Comparison of ENCODE assay signal across 9 mouse cellular contexts in genomic region chr12:80724853-80725559, GRCm38 (mm10). TPM values are rescaled to one million over a fixed set of nuclear protein-coding genes. Genes with fewer than 3 reads are reported as not detected.
DNase-seq lines count a peak whose midpoint lies in the region; ATAC-seq and TF ChIP-seq lines count a peak whose summit lies in the region.
"Had no signal": no experiment of that assay in that cellular context is flagged by ENCODE, and none has a peak within 500 bp of the region (broad histone marks: within the 10 kb centered on the region; RNA-seq: fewer than 3 reads in every experiment).

No protein-coding gene starts in this region.

- no peak overlapping the region for H3K4me2 ChIP-seq in midbrain, embryonic 14.5 days (ENCODE audit: low read length)
- no peak overlapping the region for H3K4me2 ChIP-seq in midbrain, embryonic 13.5 days (replicated peaks)
- H3K4me2 ChIP-seq in kidney, embryonic 14.5 days (replicated peaks; ENCODE audit: low read depth, low read length) = no peak overlapping the region; the same call in 1 of the 2 replicates
- no peak overlapping the region for H3K4me2 ChIP-seq in limb, embryonic 14.5 days (replicated peaks; ENCODE audit: low read depth, low read length, severe bottlenecking)
- H3K4me2 ChIP-seq: embryonic facial prominence, embryonic 12.5 days had no signal

- no peak overlapping the region for H3K9ac ChIP-seq in midbrain, embryonic 14.5 days (replicated peaks; ENCODE audit: low read length)
- H3K9ac ChIP-seq in midbrain, embryonic 13.5 days (replicated peaks) = no peak overlapping the region
- no peak overlapping the region for H3K9ac ChIP-seq in kidney, embryonic 14.5 days (ENCODE audit: low read depth, low read length)
- H3K9ac ChIP-seq in limb, embryonic 14.5 days (ENCODE audit: low read depth, low read length, severe bottlenecking) = no peak overlapping the region
- H3K9ac ChIP-seq: embryonic facial prominence, embryonic 12.5 days had no signal

- no peaks in the 10 kb centered on the region for H3K9me3 ChIP-seq in midbrain, embryonic 14.5 days (ENCODE audit: control insufficient read depth, low read length)
- no peaks in the 10 kb centered on the region for H3K9me3 ChIP-seq in midbrain, embryonic 13.5 days
- no peaks in the 10 kb centered on the region for H3K9me3 ChIP-seq in kidney, embryonic 14.5 days (ENCODE audit: control insufficient read depth, low read length)
- H3K9me3 ChIP-seq in limb, embryonic 14.5 days (ENCODE audit: control insufficient read depth, low read length) = no peaks in the 10 kb centered on the region
- H3K9me3 ChIP-seq: embryonic facial prominence, embryonic 12.5 days had no signal

- H3K4me3 ChIP-seq in midbrain, embryonic 14.5 days (replicated peaks; ENCODE audit: low read depth, low read length) = no peak overlapping the region
- H3K4me3 ChIP-seq in midbrain, embryonic 13.5 days (replicated peaks) = no peak overlapping the region
- H3K4me3 ChIP-seq in kidney, embryonic 14.5 days (ENCODE audit: low read length) = no peak overlapping the region
- H3K4me3 ChIP-seq in limb, embryonic 14.5 days (replicated peaks; ENCODE audit: low read length) = no peak overlapping the region
- H3K4me3 ChIP-seq: embryonic facial prominence, embryonic 12.5 days had no signal

- H3K27me3 ChIP-seq in midbrain, embryonic 14.5 days (ENCODE audit: control insufficient read depth, insufficient read depth, low read length) = no peaks in the 10 kb centered on the region
- H3K27me3 ChIP-seq in midbrain, embryonic 13.5 days = peaks cover 5% of the 10 kb centered on the region; the same call in 1 of the 2 replicates
- H3K27me3 ChIP-seq in kidney, embryonic 14.5 days (ENCODE audit: control insufficient read depth, insufficient read depth, low read length) = no peaks in the 10 kb centered on the region
- no peaks in the 10 kb centered on the region for H3K27me3 ChIP-seq in limb, embryonic 14.5 days (ENCODE audit: control insufficient read depth, insufficient read depth, low read length)
- H3K27me3 ChIP-seq: embryonic facial prominence, embryonic 12.5 days had no signal

- H3K27ac ChIP-seq in midbrain, embryonic 14.5 days (replicated peaks; ENCODE audit: low read depth, low read length) = no peak overlapping the region
- H3K27ac ChIP-seq in midbrain, embryonic 13.5 days = no peak overlapping the region
- no peak overlapping the region for H3K27ac ChIP-seq in kidney, embryonic 14.5 days (ENCODE audit: low read depth, low read length)
- no peak overlapping the region for H3K27ac ChIP-seq in limb, embryonic 14.5 days (replicated peaks; ENCODE audit: low read depth, low read length)
- H3K27ac ChIP-seq: embryonic facial prominence, embryonic 12.5 days had no signal

- no peak for ATAC-seq in midbrain, embryonic 14.5 days (ENCODE audit: low FRiP score, low TSS enrichment)
- no peak for ATAC-seq in midbrain, embryonic 13.5 days
- ATAC-seq in kidney, embryonic 14.5 days (ENCODE audit: low FRiP score, low TSS enrichment) = peak; percentile 38; the same call in 1 of the 2 replicates
- ATAC-seq in limb, embryonic 14.5 days (ENCODE audit: low FRiP score, low read depth) = no peak
- peak; percentile 53; the same call in 1 of the 2 replicates for ATAC-seq in neutrophil, adult 5-6 weeks (ENCODE audit: extremely low read depth, insufficient number of reproducible peaks, low FRiP score, poor library complexity, severe bottlenecking)

- H3K36me3 ChIP-seq in midbrain, embryonic 14.5 days (ENCODE audit: control insufficient read depth, insufficient read depth, low read length) = no peaks in the 10 kb centered on the region
- H3K36me3 ChIP-seq in midbrain, embryonic 13.5 days = no peaks in the 10 kb centered on the region
- no peaks in the 10 kb centered on the region for H3K36me3 ChIP-seq in kidney, embryonic 14.5 days (ENCODE audit: control insufficient read depth, insufficient read depth, low read length)
- H3K36me3 ChIP-seq in limb, embryonic 14.5 days (ENCODE audit: control insufficient read depth, insufficient read depth, low read length) = no peaks in the 10 kb centered on the region
- H3K36me3 ChIP-seq: embryonic facial prominence, embryonic 12.5 days had no signal

- peak; percentile 89 for DNase-seq in midbrain, embryonic 14.5 days
- peak; percentile 67 for DNase-seq in cerebellum, adult 9-11 months
- DNase-seq in gastrocnemius, adult 8-10 months (ENCODE audit: low spot score in 2 of 2) = peak; percentile 30 to 50
- DNase-seq in limb, embryonic 14.5 days (ENCODE audit: low spot score) = peak; percentile 80
- peak; percentile 95 for DNase-seq in testis, postnatal 10 days (ENCODE audit: low spot score)

- TF ChIP-seq POLR2A in limb, embryonic 14.5 days (IDR thresholded peaks at IDR 0.05; ENCODE audit: borderline replicate concordance, extremely low read depth, insufficient read depth, insufficient read length) = no peak

- WGBS in midbrain, embryonic 14.5 days = 29% methylated on average over 10 of the region's 10 CpGs
- WGBS in midbrain, embryonic 13.5 days = 30% methylated on average over 10 of the region's 10 CpGs
- WGBS in kidney, embryonic 14.5 days = 34% methylated on average over 10 of the region's 10 CpGs
- WGBS in limb, embryonic 14.5 days = 33% methylated on average over 10 of the region's 10 CpGs

- H3K4me1 ChIP-seq in midbrain, embryonic 14.5 days (ENCODE audit: control insufficient read depth, insufficient read depth, low read length) = no peaks in the 10 kb centered on the region
- H3K4me1 ChIP-seq in midbrain, embryonic 13.5 days (replicated peaks) = peaks cover 4% of the 10 kb centered on the region; the same call in 1 of the 2 replicates
- H3K4me1 ChIP-seq in kidney, embryonic 14.5 days (ENCODE audit: control insufficient read depth, insufficient read depth, low read length) = no peaks in the 10 kb centered on the region
- H3K4me1 ChIP-seq in limb, embryonic 14.5 days (ENCODE audit: control insufficient read depth, insufficient read depth, low read length) = no peaks in the 10 kb centered on the region
- H3K4me1 ChIP-seq: embryonic facial prominence, embryonic 12.5 days had no signal

RNA-seq across cellular contexts. Expression of gene Plekhd1, which starts 32.6 kb away (rescaled TPM):
- polyA plus RNA-seq in midbrain, embryonic 14.5 days (2014; fragmentation: Nextera tagmentation; extraction: Ambion mirVana) = 2.5 and 3.5 TPM in 2 replicates
- 3.6 and 4.0 TPM in 2 replicates for polyA plus RNA-seq in midbrain, embryonic 13.5 days (2015; fragmentation: Nextera tagmentation; extraction: Ambion mirVana)
- total RNA-seq in gastrocnemius, adult 8-10 months (2022) = 1 to 10 TPM in 1 of 4 experiments, under 1 TPM in 2, not detected in 1; 0.27 to 1.0 (median 0.65) TPM
- 0.84 and 0.94 TPM in 2 replicates for polyA plus RNA-seq in kidney, embryonic 14.5 days (2014; fragmentation: Nextera tagmentation; extraction: Ambion mirVana)
- polyA plus RNA-seq in limb, embryonic 14.5 days (2012; rRNA removed) = 0.29 and 0.33 TPM in 2 replicates
- polyA plus RNA-seq in limb, embryonic 14.5 days (2014; fragmentation: Nextera tagmentation; extraction: Ambion mirVana) = 0.12 and 0.18 TPM in 2 replicates
- total RNA-seq in neutrophil, adult 5-6 weeks (2017) = not detected in 2 replicates

RNA-seq across cellular contexts. Expression of gene Ccdc177, which starts 35.5 kb away (rescaled TPM):
- 8.5 and 8.8 TPM in 2 replicates for polyA plus RNA-seq in midbrain, embryonic 14.5 days (2014; fragmentation: Nextera tagmentation; extraction: Ambion mirVana)
- polyA plus RNA-seq in midbrain, embryonic 13.5 days (2015; fragmentation: Nextera tagmentation; extraction: Ambion mirVana) = 5.5 and 6.6 TPM in 2 replicates
- total RNA-seq in gastrocnemius, adult 8-10 months (2022) = not detected
- polyA plus RNA-seq in kidney, embryonic 14.5 days (2014; fragmentation: Nextera tagmentation; extraction: Ambion mirVana) = 0.19 and 0.24 TPM in 2 replicates
- polyA plus RNA-seq in limb, embryonic 14.5 days (2012; rRNA removed) = 0.08 and 0.10 TPM in 2 replicates
- polyA plus RNA-seq in limb, embryonic 14.5 days (2014; fragmentation: Nextera tagmentation; extraction: Ambion mirVana) = 0.04 and 0.07 TPM in 2 replicates
- not detected in 2 replicates for total RNA-seq in neutrophil, adult 5-6 weeks (2017)

Comparison
In these comparisons a context has a peak if more than half of its experiments do, and no peak if none do; other contexts are left out.
1. ATAC-seq: peak in kidney, embryonic 14.5 days (single experiment) and neutrophil, adult 5-6 weeks (single experiment); none in midbrain, embryonic 14.5 days (single experiment), midbrain, embryonic 13.5 days (single experiment) and limb, embryonic 14.5 days (single experiment).
2. DNase-seq: peak in every context shown above with its lines; median percentile 95 in testis, postnatal 10 days; 89 in midbrain, embryonic 14.5 days; 80 in limb, embryonic 14.5 days; 67 in cerebellum, adult 9-11 months; 40 in gastrocnemius, adult 8-10 months.